Mouse (Mus musculus): ENCODE measurements around the gene Ptprg.

- TF ChIP-seq CTCF (conservative IDR thresholded peaks at IDR 0.05; ENCODE audit: low read length) (no peak), NANOG (IDR thresholded peaks at IDR 0.05; ENCODE audit: borderline replicate concordance, low read length) (no peak), POU5F1 (IDR thresholded peaks at IDR 0.05; ENCODE audit: borderline replicate concordance, low read length) (no peak)
Measured at GRCm38 (mm10) chr14:11553273-11553665, at the start of gene Ptprg.

Data from E14TG2a.4 (cell line).